22 mouse cellular contexts compared by ENCODE assay signal in genomic region chr5:144314731-144315494, GRCm38 (mm10). TPM values are rescaled to one million over a fixed set of nuclear protein-coding genes. Genes with fewer than 3 reads are reported as not detected.
A peak's percentile ranks its signal among the peaks of the same experiment; 100 is the strongest.
DNase-seq lines count a peak whose midpoint lies in the region; ATAC-seq and TF ChIP-seq lines count a peak whose summit lies in the region.
"Had no signal": no experiment of that assay in that cellular context is flagged by ENCODE, and none has a peak within 500 bp of the region (broad histone marks: within the 10 kb centered on the region; RNA-seq: fewer than 3 reads in every experiment).

No protein-coding gene starts in this region.

- 73% methylated on average over 12 of the region's 12 CpGs for WGBS in kidney, embryonic 15.5 days
- WGBS in stomach, embryonic 15.5 days = 72% methylated on average over 12 of the region's 12 CpGs
- WGBS in midbrain, embryonic 10.5 days = 93% methylated on average over 12 of the region's 12 CpGs

- peaks cover 4% of the 10 kb centered on the region for H3K79me3 ChIP-seq in C2C12 (ENCODE audit: low read depth)

- no peak overlapping the region for H3ac ChIP-seq in C2C12 (ENCODE audit: control insufficient read depth, insufficient read length, low read depth)

- intact Hi-C loops in left cerebral cortex, postnatal 10 days (cut with DNase I) = no loop called here

- H3K4me3 ChIP-seq in C2C12 (ENCODE audit: insufficient read depth, poor library complexity, severe bottlenecking) = no peak overlapping the region
- no peak overlapping the region for H3K4me3 ChIP-seq in kidney, embryonic 15.5 days (replicated peaks)
- no peak overlapping the region for H3K4me3 ChIP-seq in stomach, embryonic 15.5 days (replicated peaks)
- H3K4me3 ChIP-seq in midbrain, embryonic 10.5 days = no peak overlapping the region
- H3K4me3 ChIP-seq: heart, embryonic 10.5 days; limb, embryonic 15.5 days; liver, embryonic 15.5 days; megakaryocyte, embryonic 14.5 days; midbrain, embryonic 15.5 days; neural tube, embryonic 15.5 days had no signal

- no peaks in the 10 kb centered on the region for H3K9me3 ChIP-seq in kidney, embryonic 15.5 days (replicated peaks)
- H3K9me3 ChIP-seq in stomach, embryonic 15.5 days = no peaks in the 10 kb centered on the region
- H3K9me3 ChIP-seq in midbrain, embryonic 10.5 days (replicated peaks) = no peaks in the 10 kb centered on the region
- H3K9me3 ChIP-seq: heart, embryonic 10.5 days; limb, embryonic 15.5 days; liver, embryonic 15.5 days; megakaryocyte, embryonic 14.5 days; midbrain, embryonic 15.5 days; neural tube, embryonic 15.5 days had no signal

- H3K4me1 ChIP-seq in kidney, embryonic 15.5 days = peaks cover 39% of the 10 kb centered on the region
- H3K4me1 ChIP-seq in stomach, embryonic 15.5 days = peaks cover 6% of the 10 kb centered on the region; the same call in 1 of the 2 replicates
- peaks cover 6% of the 10 kb centered on the region for H3K4me1 ChIP-seq in midbrain, embryonic 10.5 days
- H3K4me1 ChIP-seq: midbrain, embryonic 15.5 days had no signal

- H3K27ac ChIP-seq in kidney, embryonic 15.5 days = peak overlapping the region; percentile 57; the same call in 1 of the 2 replicates
- H3K27ac ChIP-seq in stomach, embryonic 15.5 days = peak overlapping the region; percentile 28; the same call in 1 of the 2 replicates
- H3K27ac ChIP-seq in midbrain, embryonic 10.5 days (replicated peaks) = no peak overlapping the region
- H3K27ac ChIP-seq: limb, embryonic 15.5 days; liver, embryonic 15.5 days; midbrain, embryonic 15.5 days; neural tube, embryonic 15.5 days had no signal

- DNase-seq in gastrocnemius, postnatal 25 days = peak; percentile 8
- no peak for DNase-seq in gastrocnemius, postnatal 10 days
- DNase-seq in midbrain, embryonic 10.5 days (ENCODE audit: low spot score) = no peak
- no peak for DNase-seq in left cerebral cortex, postnatal 10 days (ENCODE audit: extremely low spot score in 1 of 2, low spot score in 2 of 2)
- DNase-seq: adrenal gland, postnatal 25 days; cerebellum, adult 18-20 months; cerebellum, postnatal 36 days; lung, postnatal 10 days; right cerebral cortex, postnatal 14 days; thymus, postnatal 25 days had no signal

- H3K27me3 ChIP-seq in C2C12 (ENCODE audit: control insufficient read depth, insufficient read depth, insufficient read length) = no peaks in the 10 kb centered on the region
- H3K27me3 ChIP-seq in kidney, embryonic 15.5 days = no peaks in the 10 kb centered on the region
- H3K27me3 ChIP-seq in stomach, embryonic 15.5 days (replicated peaks) = no peaks in the 10 kb centered on the region
- no peaks in the 10 kb centered on the region for H3K27me3 ChIP-seq in midbrain, embryonic 10.5 days (ENCODE audit: low read depth, poor library complexity, severe bottlenecking)
- H3K27me3 ChIP-seq: CH12.LX; limb, embryonic 15.5 days; liver, embryonic 15.5 days; midbrain, embryonic 15.5 days; neural tube, embryonic 15.5 days had no signal

- no peaks in the 10 kb centered on the region for H3K36me3 ChIP-seq in C2C12 (ENCODE audit: control insufficient read depth, insufficient read depth)
- no peaks in the 10 kb centered on the region for H3K36me3 ChIP-seq in kidney, embryonic 15.5 days
- H3K36me3 ChIP-seq in stomach, embryonic 15.5 days = no peaks in the 10 kb centered on the region
- no peaks in the 10 kb centered on the region for H3K36me3 ChIP-seq in midbrain, embryonic 10.5 days
- H3K36me3 ChIP-seq: limb, embryonic 15.5 days; liver, embryonic 15.5 days; midbrain, embryonic 15.5 days; neural tube, embryonic 15.5 days had no signal

- H3K4me2 ChIP-seq in kidney, embryonic 15.5 days = no peak overlapping the region
- H3K4me2 ChIP-seq in stomach, embryonic 15.5 days = no peak overlapping the region
- H3K4me2 ChIP-seq: limb, embryonic 15.5 days; liver, embryonic 15.5 days; midbrain, embryonic 15.5 days; neural tube, embryonic 15.5 days had no signal

- ATAC-seq in kidney, embryonic 15.5 days (replicated peaks; ENCODE audit: low FRiP score) = peak; percentile 20; the same call in 1 of the 2 replicates
- no peak for ATAC-seq in stomach, embryonic 15.5 days (ENCODE audit: insufficient read depth, low FRiP score, low read depth)
- ATAC-seq: forebrain, embryonic 14.5 days; midbrain, embryonic 15.5 days had no signal

- H3K79me2 ChIP-seq in C2C12 (ENCODE audit: control insufficient read depth, insufficient read depth) = no peaks in the 10 kb centered on the region

- H3K9ac ChIP-seq in kidney, embryonic 15.5 days = no peak overlapping the region
- H3K9ac ChIP-seq in stomach, embryonic 15.5 days = no peak overlapping the region
- H3K9ac ChIP-seq: limb, embryonic 15.5 days; liver, embryonic 15.5 days; midbrain, embryonic 15.5 days; neural tube, embryonic 15.5 days had no signal

- TF ChIP-seq CTCF in C2C12 (IDR thresholded peaks at IDR 0.05; ENCODE audit: control insufficient read depth, insufficient read depth, insufficient read length) = no peak

TF ChIP-seq in C2C12, 6 proteins besides CTCF, POLR2A, EP300 and RAD21:
- peak; percentile 92 for TF ChIP-seq MYOD1 (IDR thresholded peaks at IDR 0.05; ENCODE audit: control insufficient read depth, insufficient read length, low read depth)
- TF ChIP-seq MYOG (IDR thresholded peaks at IDR 0.05; ENCODE audit: control insufficient read depth, extremely low read depth, insufficient read length) = no peak
- no peak for TF ChIP-seq CEBPB (IDR thresholded peaks at IDR 0.05; ENCODE audit: low read depth)
- TF ChIP-seq USF1 (IDR thresholded peaks at IDR 0.05; ENCODE audit: low read depth) = no peak
- TF ChIP-seq FOSL1 (IDR thresholded peaks at IDR 0.05; ENCODE audit: insufficient read depth, low read length, poor library complexity, severe bottlenecking) = peak; percentile 1
- no peak for TF ChIP-seq MAX (IDR thresholded peaks at IDR 0.05)

RNA-seq across cellular contexts. Expression of gene Baiap2l1, which starts 43.0 kb away (rescaled TPM):
- total RNA-seq in gastrocnemius, postnatal 25 days (2021) = under 1 TPM; 0.35 to 0.84 TPM
- total RNA-seq in gastrocnemius, postnatal 10 days (2021) = 1 to 10 TPM; 2.2 to 4.0 TPM
- 18.9 TPM for polyA plus RNA-seq in C2C12 (2012; fragmentation: generic; extraction: Trizol)
- polyA plus RNA-seq in kidney, embryonic 15.5 days (2015; fragmentation: Nextera tagmentation; extraction: Ambion mirVana) = 14.8 and 15.2 TPM in 2 replicates
- 20.1 and 22.8 TPM in 2 replicates for polyA plus RNA-seq in stomach, embryonic 15.5 days (2015; fragmentation: Nextera tagmentation; extraction: Ambion mirVana)
- polyA plus RNA-seq in midbrain, embryonic 10.5 days (2016; fragmentation: Nextera tagmentation; extraction: Ambion mirVana) = 2.8 and 3.9 TPM in 2 replicates
- total RNA-seq in left cerebral cortex, postnatal 10 days (2021) = under 1 TPM; 0.30 to 0.41 TPM
- total RNA-seq: MEL had no signal
